ENCODE assay signal across 9 mouse cellular contexts in genomic region chr1:90590797-90591196, GRCm38 (mm10). TPM values are rescaled to one million over a fixed set of nuclear protein-coding genes. Genes with fewer than 3 reads are reported as not detected.
DNase-seq lines count a peak whose midpoint lies in the region; ATAC-seq lines count a peak whose summit lies in the region.
"Had no signal": no experiment of that assay in that cellular context is flagged by ENCODE, and none has a peak within 500 bp of the region (broad histone marks: within the 10 kb centered on the region; RNA-seq: fewer than 3 reads in every experiment).

No protein-coding gene starts in this region.

- H3K4me1 ChIP-seq in forebrain, embryonic 14.5 days (ENCODE audit: control insufficient read depth, insufficient read depth, low read length): no peaks in the 10 kb centered on the region
- 0 out of 2 replicates have a peak, but pooled peaks cover 6% of the 10 kb centered on the region for H3K4me1 ChIP-seq in hindbrain, embryonic 12.5 days
- H3K4me1 ChIP-seq in liver, embryonic 11.5 days (replicated peaks; ENCODE audit: control insufficient read depth, insufficient read depth, low read length): no peaks in the 10 kb centered on the region; the same call in 1 of the 2 replicates

- H3K27me3 ChIP-seq in forebrain, embryonic 14.5 days (replicated peaks; ENCODE audit: control insufficient read depth, insufficient read depth, low read length): no peaks in the 10 kb centered on the region
- peaks cover 27% of the 10 kb centered on the region for H3K27me3 ChIP-seq in hindbrain, embryonic 12.5 days
- H3K27me3 ChIP-seq in liver, embryonic 11.5 days (replicated peaks; ENCODE audit: control insufficient read depth, insufficient read depth, low read length): no peaks in the 10 kb centered on the region

- H3K9me3 ChIP-seq in forebrain, embryonic 14.5 days (replicated peaks; ENCODE audit: control insufficient read depth, low read length): no peaks in the 10 kb centered on the region
- no peaks in the 10 kb centered on the region for H3K9me3 ChIP-seq in hindbrain, embryonic 12.5 days (replicated peaks)
- no peaks in the 10 kb centered on the region for H3K9me3 ChIP-seq in liver, embryonic 11.5 days (ENCODE audit: control insufficient read depth, low read length)

- H3K9ac ChIP-seq in forebrain, embryonic 14.5 days (ENCODE audit: low read length): no peak overlapping the region
- no peak overlapping the region for H3K9ac ChIP-seq in hindbrain, embryonic 12.5 days
- no peak overlapping the region for H3K9ac ChIP-seq in liver, embryonic 11.5 days (ENCODE audit: low read depth, low read length)

- H3K27ac ChIP-seq in forebrain, embryonic 14.5 days (ENCODE audit: low read depth, low read length): no peak overlapping the region
- H3K27ac ChIP-seq in hindbrain, embryonic 12.5 days: no peak overlapping the region
- H3K27ac ChIP-seq in liver, embryonic 11.5 days (ENCODE audit: low read depth, low read length): no peak overlapping the region

- no peak overlapping the region for H3K4me2 ChIP-seq in forebrain, embryonic 14.5 days (ENCODE audit: low read length)
- H3K4me2 ChIP-seq in hindbrain, embryonic 12.5 days (replicated peaks): no peak overlapping the region
- no peak overlapping the region for H3K4me2 ChIP-seq in liver, embryonic 11.5 days

- peak; percentile 60; the same call in 1 of the 2 replicates for ATAC-seq in forebrain, embryonic 14.5 days
- 0 out of 2 replicates have a peak, but pooled peaks have one; percentile 17 for ATAC-seq in hindbrain, embryonic 12.5 days (ENCODE audit: low FRiP score)
- peak; percentile 79 for ATAC-seq in liver, embryonic 11.5 days (replicated peaks; ENCODE audit: low FRiP score)
- no peak for ATAC-seq in cerebellum, adult (ENCODE audit: insufficient number of reproducible peaks, low FRiP score, low TSS enrichment)

- no peaks in the 10 kb centered on the region for H3K36me3 ChIP-seq in forebrain, embryonic 14.5 days (ENCODE audit: control insufficient read depth, insufficient read depth, low read length)
- H3K36me3 ChIP-seq in hindbrain, embryonic 12.5 days: no peaks in the 10 kb centered on the region
- H3K36me3 ChIP-seq in liver, embryonic 11.5 days (ENCODE audit: control insufficient read depth, insufficient read depth, low read length): no peaks in the 10 kb centered on the region

- 36% methylated on average over 2 of the region's 2 CpGs for WGBS in forebrain, embryonic 14.5 days
- 31% methylated on average over 2 of the region's 2 CpGs for WGBS in hindbrain, embryonic 12.5 days
- WGBS in liver, embryonic 11.5 days: 46% methylated on average over 2 of the region's 2 CpGs

- peak; percentile 52 for DNase-seq in ovary, postnatal 14 days (ENCODE audit: low spot score)
- no peak for DNase-seq in ovary, postnatal 10 days (ENCODE audit: low spot score)
- peak; percentile 75 for DNase-seq in adipocyte (ENCODE audit: low spot score)
- DNase-seq in forebrain, embryonic 14.5 days (ENCODE audit: low spot score): peak; percentile 79
- peak; percentile 49 for DNase-seq in liver, embryonic 11.5 days (ENCODE audit: low spot score)
- peak; percentile 75 for DNase-seq in retina, postnatal 1 day

- H3K4me3 ChIP-seq in forebrain, embryonic 14.5 days (ENCODE audit: low read depth, low read length): no peak overlapping the region
- H3K4me3 ChIP-seq in hindbrain, embryonic 12.5 days: no peak overlapping the region
- no peak overlapping the region for H3K4me3 ChIP-seq in liver, embryonic 11.5 days (ENCODE audit: low read depth, low read length)
- H3K4me3 ChIP-seq: myocyte had no signal

RNA-seq across cellular contexts. Expression of gene Cops8, which starts 12.0 kb away (rescaled TPM):
- polyA plus RNA-seq in forebrain, embryonic 14.5 days (2014; fragmentation: Nextera tagmentation; extraction: Ambion mirVana): 198 and 218 TPM in 2 replicates
- polyA plus RNA-seq in hindbrain, embryonic 12.5 days (2016; fragmentation: Nextera tagmentation; extraction: Ambion mirVana): 168 and 182 TPM in 2 replicates
- 126 and 136 TPM in 2 replicates for polyA plus RNA-seq in liver, embryonic 11.5 days (2014; fragmentation: Nextera tagmentation; extraction: Ambion mirVana)
